Mouse (Mus musculus): ENCODE data around the gene Vti1a.

Vti1a gene

GRCm38 (mm10) chr19:55587638-55588421 lies 271.7 kb downstream of the Vti1a start:
- no peak for DNase-seq (ENCODE audit: low spot score)

GRCm38 (mm10) chr19:55588948-55589896 lies 273.1 kb downstream of the Vti1a start:
- no peak for DNase-seq (ENCODE audit: low spot score)

- no peak for DNase-seq (ENCODE audit: low spot score)
These were observed 277.0 kb downstream of the Vti1a start for GRCm38 (mm10) chr19:55592876-55593691.

GRCm38 (mm10) chr19:55593729-55594444 lies 277.8 kb downstream of the Vti1a start:
- DNase-seq (ENCODE audit: low spot score) = no peak

- DNase-seq (ENCODE audit: low spot score) = no peak
These were observed 278.4 kb downstream of the Vti1a start for GRCm38 (mm10) chr19:55594451-55594850.

GRCm38 (mm10) chr19:55595945-55596649 lies 280.0 kb downstream of the Vti1a start:
- DNase-seq (ENCODE audit: low spot score) = no peak

GRCm38 (mm10) chr19:55596804-55597203 lies 280.7 kb downstream of the Vti1a start:
- DNase-seq (ENCODE audit: low spot score) = no peak

- DNase-seq (ENCODE audit: low spot score) = no peak
These were observed 281.2 kb downstream of the Vti1a start for GRCm38 (mm10) chr19:55597296-55597695.

GRCm38 (mm10) chr19:55597951-55598350 lies 281.9 kb downstream of the Vti1a start:
- DNase-seq (ENCODE audit: low spot score) = no peak

- DNase-seq (ENCODE audit: low spot score) = no peak
These were observed 283.0 kb downstream of the Vti1a start for GRCm38 (mm10) chr19:55599124-55599523.

- no peak for DNase-seq (ENCODE audit: low spot score)
These were observed 291.6 kb downstream of the Vti1a start for GRCm38 (mm10) chr19:55607725-55608124.

- DNase-seq (ENCODE audit: low spot score) = no peak
These were observed 292.8 kb downstream of the Vti1a start for GRCm38 (mm10) chr19:55608858-55609375.

GRCm38 (mm10) chr19:55609806-55610205 lies 293.7 kb downstream of the Vti1a start:
- DNase-seq (ENCODE audit: low spot score) = no peak

GRCm38 (mm10) chr19:55615743-55616142 lies 299.6 kb downstream of the Vti1a start:
- DNase-seq (ENCODE audit: low spot score) = no peak

GRCm38 (mm10) chr19:55616276-55616675 lies 300.2 kb downstream of the Vti1a start:
- no peak for DNase-seq (ENCODE audit: low spot score)

GRCm38 (mm10) chr19:55616937-55617336 lies 300.8 kb downstream of the Vti1a start:
- no peak for DNase-seq (ENCODE audit: low spot score)

- DNase-seq (ENCODE audit: low spot score) = no peak
These were observed 302.5 kb downstream of the Vti1a start for GRCm38 (mm10) chr19:55618546-55618945.

GRCm38 (mm10) chr19:55620411-55621008 lies 304.4 kb downstream of the Vti1a start:
- no peak for DNase-seq (ENCODE audit: low spot score)

GRCm38 (mm10) chr19:55621011-55621625 lies 305.0 kb downstream of the Vti1a start:
- DNase-seq (ENCODE audit: low spot score) = no peak

GRCm38 (mm10) chr19:55622821-55623220 lies 306.7 kb downstream of the Vti1a start:
- DNase-seq (ENCODE audit: low spot score) = no peak

Data from urinary bladder, postnatal 10 days (tissue).